Mouse (Mus musculus): ENCODE measurements at regions not wholly inside any gene's neighbourhood (a gene's known extent, or its start where the extent isn't known, plus 50 kb on each side); places are given as distances from the start of the nearest gene placed in this dataset.
"Not testable (repeated sequence)": the region's sequence is repeated elsewhere in the genome, so short reads cannot be mapped to it uniquely, and the experiment has no call there.

- H3K27me3 ChIP-seq = no peaks in the 10 kb centered on the region
- H3K27ac ChIP-seq = no peak overlapping the region
- H3K4me2 ChIP-seq = no peak overlapping the region
- H3K4me3 ChIP-seq = no peak overlapping the region
- no peaks in the 10 kb centered on the region for H3K36me3 ChIP-seq
- 86% methylated on average over 8 of the region's 8 CpGs for WGBS
- H3K9me3 ChIP-seq = no peaks in the 10 kb centered on the region
- H3K4me1 ChIP-seq (replicated peaks) = no peaks in the 10 kb centered on the region
- no peak overlapping the region for H3K9ac ChIP-seq
- ATAC-seq (ENCODE audit: low FRiP score) = no peak
These were observed 240.1 kb downstream of the Kctd12 start for GRCm38 (mm10) chr14:102742331-102742730.

DNA sequence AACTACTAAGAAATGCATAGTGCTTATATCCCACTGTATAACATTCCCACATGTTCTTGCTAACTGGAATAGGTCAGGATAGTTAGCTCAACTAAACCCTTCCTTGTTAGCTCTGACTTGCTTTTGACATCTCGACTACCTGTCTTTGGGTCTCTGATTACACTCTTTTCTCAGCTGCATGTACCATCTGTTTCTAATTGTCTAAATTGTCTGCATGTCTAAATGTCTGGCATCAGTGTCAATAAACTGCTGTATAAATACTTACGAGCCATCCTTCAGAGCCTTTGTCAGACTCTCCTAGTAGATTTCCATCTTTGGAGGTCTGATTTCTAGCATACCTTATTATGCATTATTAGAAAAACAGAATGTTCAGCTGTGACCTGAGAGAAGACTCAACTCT is 245.8 kb downstream of the Kctd12 start:
- Histone ChIP-seq H3K4me3 (no peak overlapping the region), H3K4me2 (no peak overlapping the region), H3K27me3 (no peaks in the 10 kb centered on the region), H3K4me1 (replicated peaks) (no peaks in the 10 kb centered on the region), H3K9me3 (no peaks in the 10 kb centered on the region), H3K27ac (no peak overlapping the region), H3K9ac (no peak overlapping the region), H3K36me3 (no peaks in the 10 kb centered on the region)
- ATAC-seq (ENCODE audit: low FRiP score) = no peak
- 71% methylated on average over 2 of the region's 2 CpGs for WGBS

- ATAC-seq (ENCODE audit: low FRiP score); H3K4me3 ChIP-seq; H3K27me3 ChIP-seq; H3K4me2 ChIP-seq; H3K9ac ChIP-seq; H3K36me3 ChIP-seq; H3K27ac ChIP-seq; H3K4me1 ChIP-seq (replicated peaks); H3K9me3 ChIP-seq: not testable (repeated sequence)
- WGBS = 96% methylated on average over 4 of the region's 4 CpGs
These were observed 248.7 kb downstream of the Kctd12 start for GRCm38 (mm10) chr14:102733718-102734117.

GRCm38 (mm10) chr14:102731746-102732145 is 250.7 kb downstream of the Kctd12 start:
- no peaks in the 10 kb centered on the region for H3K27me3 ChIP-seq
- no peaks in the 10 kb centered on the region for H3K9me3 ChIP-seq
- no peak overlapping the region for H3K4me3 ChIP-seq
- no peak for ATAC-seq (ENCODE audit: low FRiP score)
- H3K4me2 ChIP-seq = no peak overlapping the region
- no peaks in the 10 kb centered on the region for H3K36me3 ChIP-seq
- H3K27ac ChIP-seq = no peak overlapping the region
- WGBS = 83% methylated on average over 5 of the region's 5 CpGs
- H3K4me1 ChIP-seq (replicated peaks) = no peaks in the 10 kb centered on the region
- no peak overlapping the region for H3K9ac ChIP-seq

- H3K4me1 ChIP-seq (replicated peaks) = no peaks in the 10 kb centered on the region
- ATAC-seq (ENCODE audit: low FRiP score) = no peak
- no peaks in the 10 kb centered on the region for H3K36me3 ChIP-seq
- 66% methylated on average over 2 of the region's 2 CpGs for WGBS
- H3K27me3 ChIP-seq = no peaks in the 10 kb centered on the region
- no peak overlapping the region for H3K4me3 ChIP-seq
- H3K27ac ChIP-seq = no peak overlapping the region
- no peaks in the 10 kb centered on the region for H3K9me3 ChIP-seq
- no peak overlapping the region for H3K9ac ChIP-seq
- H3K4me2 ChIP-seq = no peak overlapping the region
These were observed 259.8 kb downstream of the Kctd12 start for GRCm38 (mm10) chr14:102722633-102723032.

DNA sequence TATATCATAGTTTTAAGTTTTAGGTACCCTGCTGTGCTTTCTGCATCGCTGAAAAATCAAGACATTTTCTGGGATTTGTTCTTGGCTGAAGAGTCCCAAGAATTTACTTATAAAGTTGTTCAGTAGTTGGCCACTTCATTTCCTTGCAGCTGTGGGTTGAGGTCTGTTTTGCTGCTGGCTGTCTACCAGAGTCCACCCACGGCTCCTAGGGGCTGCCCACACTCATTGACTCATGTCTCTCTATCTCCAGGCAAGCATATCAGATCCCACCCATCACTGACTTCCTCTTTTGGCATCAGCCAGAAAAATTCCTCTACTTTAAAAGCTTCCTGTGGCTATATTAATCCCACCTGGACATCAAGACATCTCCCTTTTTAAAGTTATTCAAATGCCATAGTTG is 263.9 kb downstream of the Kctd12 start:
- no peaks in the 10 kb centered on the region for H3K9me3 ChIP-seq
- no peak overlapping the region for H3K4me3 ChIP-seq
- 76% methylated on average over 2 of the region's 2 CpGs for WGBS
- H3K9ac ChIP-seq = no peak overlapping the region
- no peaks in the 10 kb centered on the region for H3K4me1 ChIP-seq (replicated peaks)
- H3K27ac ChIP-seq = no peak overlapping the region
- H3K36me3 ChIP-seq = no peaks in the 10 kb centered on the region
- no peak for ATAC-seq (ENCODE audit: low FRiP score)
- no peaks in the 10 kb centered on the region for H3K27me3 ChIP-seq
- no peak overlapping the region for H3K4me2 ChIP-seq

DNA sequence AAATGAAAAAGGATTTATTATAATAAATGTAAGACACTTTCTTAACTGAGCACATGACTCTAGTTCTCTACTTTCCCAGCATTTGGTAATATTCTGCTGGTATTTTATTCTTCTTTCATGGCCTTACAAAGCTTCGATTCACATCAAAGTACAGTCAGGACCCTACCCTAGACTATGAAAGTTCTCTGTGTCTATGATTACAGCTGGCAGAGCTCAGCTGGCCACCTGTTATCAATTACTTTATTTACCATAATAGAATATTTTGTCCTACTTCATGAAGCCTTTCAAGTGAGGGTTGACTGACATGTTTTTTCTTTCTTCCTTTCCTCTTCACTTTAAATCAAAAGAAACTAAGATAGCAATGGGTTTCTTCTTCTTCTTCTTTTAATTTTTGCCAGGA is 269.8 kb downstream of the Kctd12 start:
- H3K9me3 ChIP-seq = no peaks in the 10 kb centered on the region
- no peak overlapping the region for H3K27ac ChIP-seq
- H3K9ac ChIP-seq = no peak overlapping the region
- no peak overlapping the region for H3K4me2 ChIP-seq
- 85% methylated on average over 1 of the region's 1 CpGs for WGBS
- no peaks in the 10 kb centered on the region for H3K36me3 ChIP-seq
- H3K4me3 ChIP-seq = no peak overlapping the region
- no peaks in the 10 kb centered on the region for H3K4me1 ChIP-seq (replicated peaks)
- ATAC-seq (ENCODE audit: low FRiP score) = no peak
- no peaks in the 10 kb centered on the region for H3K27me3 ChIP-seq

GRCm38 (mm10) chr14:102706704-102707336 is 275.6 kb downstream of the Kctd12 start:
- WGBS = 86% methylated on average over 5 of the region's 5 CpGs
- Histone ChIP-seq H3K4me2 (no peak overlapping the region), H3K36me3 (no peaks in the 10 kb centered on the region), H3K27me3 (no peaks in the 10 kb centered on the region), H3K4me1 (replicated peaks) (peaks cover 11% of the 10 kb centered on the region), H3K9me3 (no peaks in the 10 kb centered on the region), H3K4me3 (no peak overlapping the region), H3K9ac (no peak overlapping the region), H3K27ac (no peak overlapping the region)
- ATAC-seq (ENCODE audit: low FRiP score) = no peak

DNA sequence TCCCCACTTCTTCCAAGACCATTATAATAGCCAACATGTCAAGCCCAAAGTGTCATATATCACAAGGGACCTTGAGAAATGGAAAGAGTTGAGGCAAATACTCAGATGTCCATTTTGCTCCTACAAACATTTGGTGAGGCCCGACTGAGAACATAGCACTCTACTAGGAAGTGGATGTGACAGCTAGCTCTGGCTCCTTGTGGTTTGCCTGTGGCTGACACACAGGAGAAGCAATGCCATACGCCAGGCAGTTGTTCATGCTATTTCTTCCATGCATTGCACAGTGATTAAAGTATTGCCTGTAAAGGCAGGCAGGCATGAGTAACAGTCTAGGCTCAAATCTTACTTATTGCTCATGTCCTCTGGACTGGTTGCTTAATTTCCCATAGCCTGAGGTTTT is 281.3 kb downstream of the Kctd12 start:
- no peak for ATAC-seq (ENCODE audit: low FRiP score)
- no peaks in the 10 kb centered on the region for H3K36me3 ChIP-seq
- H3K27ac ChIP-seq = no peak overlapping the region
- H3K4me2 ChIP-seq = no peak overlapping the region
- no peak overlapping the region for H3K4me3 ChIP-seq
- H3K4me1 ChIP-seq (replicated peaks) = peaks cover 11% of the 10 kb centered on the region
- H3K27me3 ChIP-seq = no peaks in the 10 kb centered on the region
- no peak overlapping the region for H3K9ac ChIP-seq
- H3K9me3 ChIP-seq = no peaks in the 10 kb centered on the region
- WGBS = 83% methylated on average over 2 of the region's 2 CpGs

GRCm38 (mm10) chr14:102700457-102700856 is 282.0 kb downstream of the Kctd12 start:
- Histone ChIP-seq H3K9ac (no peak overlapping the region), H3K27ac (no peak overlapping the region), H3K4me2 (no peak overlapping the region), H3K27me3 (no peaks in the 10 kb centered on the region), H3K36me3 (no peaks in the 10 kb centered on the region), H3K4me3 (no peak overlapping the region), H3K9me3 (no peaks in the 10 kb centered on the region), H3K4me1 (replicated peaks) (peaks cover 5% of the 10 kb centered on the region)
- no peak for ATAC-seq (ENCODE audit: low FRiP score)
- WGBS = 76% methylated on average over 6 of the region's 6 CpGs

DNA sequence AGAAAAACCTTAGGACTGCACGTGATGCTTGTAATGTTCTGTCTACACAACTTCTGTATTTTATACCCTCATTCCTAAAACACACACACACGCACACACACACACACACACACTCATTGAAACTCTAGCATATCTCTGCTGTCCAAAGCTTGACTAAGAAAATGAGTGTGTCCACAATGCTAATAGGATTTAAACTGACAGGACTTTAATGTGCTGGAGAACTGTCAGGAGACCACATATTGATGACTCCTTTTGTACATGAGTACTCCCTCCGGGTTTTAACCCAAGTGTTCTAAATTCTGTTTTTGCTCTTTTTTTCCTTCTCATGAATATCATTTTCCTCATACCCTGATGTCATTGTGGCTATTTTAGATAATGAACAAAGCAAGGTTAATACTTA is 283.4 kb downstream of the Kctd12 start:
- ATAC-seq (ENCODE audit: low FRiP score) = no peak
- H3K36me3 ChIP-seq = no peaks in the 10 kb centered on the region
- H3K27me3 ChIP-seq = no peaks in the 10 kb centered on the region
- H3K27ac ChIP-seq = no peak overlapping the region
- H3K4me3 ChIP-seq = no peak overlapping the region
- no peak overlapping the region for H3K4me2 ChIP-seq
- H3K9me3 ChIP-seq = no peaks in the 10 kb centered on the region
- no peaks in the 10 kb centered on the region for H3K4me1 ChIP-seq (replicated peaks)
- H3K9ac ChIP-seq = no peak overlapping the region
- WGBS = 81% methylated on average over 3 of the region's 3 CpGs

- no peak overlapping the region for H3K9ac ChIP-seq
- no peaks in the 10 kb centered on the region for H3K27me3 ChIP-seq
- H3K36me3 ChIP-seq = no peaks in the 10 kb centered on the region
- H3K27ac ChIP-seq = no peak overlapping the region
- H3K4me2 ChIP-seq = no peak overlapping the region
- no peak overlapping the region for H3K4me3 ChIP-seq
- 76% methylated on average over 1 of the region's 1 CpGs for WGBS
- 0 out of 2 replicates have a peak, but pooled peaks cover 4% of the 10 kb centered on the region for H3K9me3 ChIP-seq
- ATAC-seq (ENCODE audit: low FRiP score) = no peak
- no peaks in the 10 kb centered on the region for H3K4me1 ChIP-seq (replicated peaks)
These were observed 295.6 kb downstream of the Kctd12 start for GRCm38 (mm10) chr14:102686791-102687190.

DNA sequence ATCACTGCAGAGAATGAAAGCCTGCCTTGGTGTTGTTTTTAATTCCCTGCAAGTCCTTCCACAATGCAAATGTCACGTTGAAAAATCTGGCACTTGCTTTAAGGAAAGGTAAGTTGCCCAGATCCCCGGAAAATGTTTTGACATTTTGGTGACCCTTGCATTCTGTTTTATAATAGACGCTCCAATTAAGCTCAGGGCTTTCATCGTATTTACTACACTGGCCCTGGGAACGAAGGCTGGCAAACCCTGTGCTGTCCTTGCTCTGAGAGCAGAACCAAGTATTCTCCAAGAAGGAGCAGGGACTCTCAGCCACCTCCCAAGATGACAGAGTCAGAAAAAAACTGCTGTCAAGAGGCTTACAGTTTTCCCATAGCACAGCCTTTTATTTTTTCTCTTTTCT is 305.9 kb downstream of the Kctd12 start:
- Histone ChIP-seq H3K36me3 (no peaks in the 10 kb centered on the region), H3K27ac (no peak overlapping the region), H3K4me3 (no peak overlapping the region), H3K9ac (no peak overlapping the region), H3K9me3 (no peaks in the 10 kb centered on the region), H3K4me1 (replicated peaks) (0 out of 2 replicates have a peak, but pooled peaks cover 2% of the 10 kb centered on the region), H3K27me3 (no peaks in the 10 kb centered on the region), H3K4me2 (no peak overlapping the region)
- no peak for ATAC-seq (ENCODE audit: low FRiP score)
- WGBS = 42% methylated on average over 5 of the region's 5 CpGs
